Mouse (Mus musculus): ENCODE results near the gene Cyp2c50. TPM values are rescaled to one million over a fixed set of nuclear protein-coding genes. Genes with fewer than 3 reads are reported as not detected.
"Not testable (repeated sequence)": the region's sequence is repeated elsewhere in the genome, so short reads cannot be mapped to it uniquely, and the experiment has no call there.

Gene Cyp2c50
- total RNA-seq (2017), result not detected in 2 replicates

DNA sequence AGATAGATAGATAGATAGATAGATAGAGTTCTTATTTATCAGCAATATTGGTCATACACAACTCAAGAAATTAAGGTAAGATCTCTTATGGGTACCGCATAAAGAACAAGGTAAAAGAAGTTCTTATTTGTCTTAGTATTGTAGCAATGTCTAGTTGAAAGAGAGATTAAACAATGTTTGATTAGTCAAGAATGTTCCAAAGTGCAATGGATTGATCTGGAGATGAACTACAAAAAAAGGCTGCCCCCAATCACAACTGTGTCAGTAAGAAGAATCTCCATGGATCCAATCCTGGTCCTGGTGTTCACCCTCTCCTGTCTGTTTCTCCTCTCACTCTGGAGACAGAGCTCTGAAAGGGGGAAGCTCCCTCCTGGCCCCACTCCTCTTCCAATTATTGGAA, at the start of gene Cyp2c50:
Gene Cyp2c50 (plus strand): TSS at position 268 of the 400 bp plus-strand sequence.
- not testable (repeated sequence) for ATAC-seq (replicated peaks in 1 of 2; ENCODE audit: insufficient read depth in 1 of 2, low FRiP score in 2 of 2, low TSS enrichment in 1 of 2, low read depth in 1 of 2, poor library complexity in 2 of 2, severe bottlenecking in 2 of 2)

- no peak for ATAC-seq (replicated peaks in 1 of 2; ENCODE audit: insufficient read depth in 1 of 2, low FRiP score in 2 of 2, low TSS enrichment in 1 of 2, low read depth in 1 of 2, poor library complexity in 2 of 2, severe bottlenecking in 2 of 2)
Observed at GRCm38 (mm10) chr19:40073701-40074100, 15.8 kb upstream of the Cyp2c50 start, which contains the start of gene Cyp2c54. Cyp2c54 (minus strand) TSS chr19:40073827.

- no peak for ATAC-seq (replicated peaks in 1 of 2; ENCODE audit: insufficient read depth in 1 of 2, low FRiP score in 2 of 2, low TSS enrichment in 1 of 2, low read depth in 1 of 2, poor library complexity in 2 of 2, severe bottlenecking in 2 of 2)
Observed at GRCm38 (mm10) chr19:40088381-40088780, 1.1 kb upstream of the Cyp2c50 start.

GRCm38 (mm10) chr19:40091111-40091510, 1.6 kb downstream of the Cyp2c50 start:
- no peak for ATAC-seq (replicated peaks in 1 of 2; ENCODE audit: insufficient read depth in 1 of 2, low FRiP score in 2 of 2, low TSS enrichment in 1 of 2, low read depth in 1 of 2, poor library complexity in 2 of 2, severe bottlenecking in 2 of 2)

- not testable (repeated sequence) for ATAC-seq (replicated peaks in 1 of 2; ENCODE audit: insufficient read depth in 1 of 2, low FRiP score in 2 of 2, low TSS enrichment in 1 of 2, low read depth in 1 of 2, poor library complexity in 2 of 2, severe bottlenecking in 2 of 2)
Observed at GRCm38 (mm10) chr19:40119624-40120023, 30.1 kb downstream of the Cyp2c50 start.

DNA sequence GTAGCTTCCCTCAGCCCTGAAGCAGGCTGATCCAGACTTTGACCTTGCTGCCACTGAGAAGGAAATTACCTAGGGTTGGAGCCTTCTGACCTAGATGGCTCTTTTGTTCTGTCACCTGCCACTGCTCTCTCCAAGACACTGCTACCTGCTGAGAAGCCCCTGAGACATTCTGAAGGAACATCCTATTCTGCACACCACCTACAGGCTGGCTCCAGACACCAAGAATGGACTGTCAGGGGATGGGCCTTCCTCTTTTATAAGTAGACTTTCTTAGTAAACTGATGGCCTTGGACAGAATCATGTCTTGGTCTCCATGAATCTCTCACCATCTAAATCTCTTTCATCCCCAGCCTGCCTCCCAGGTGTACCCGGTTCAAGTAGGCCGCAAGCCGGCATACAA, 35.7 kb downstream of the Cyp2c50 start:
- not testable (repeated sequence) for ATAC-seq (replicated peaks in 1 of 2; ENCODE audit: insufficient read depth in 1 of 2, low FRiP score in 2 of 2, low TSS enrichment in 1 of 2, low read depth in 1 of 2, poor library complexity in 2 of 2, severe bottlenecking in 2 of 2)

GRCm38 (mm10) chr19:40126996-40127395, 37.5 kb downstream of the Cyp2c50 start:
- ATAC-seq (replicated peaks in 1 of 2; ENCODE audit: insufficient read depth in 1 of 2, low FRiP score in 2 of 2, low TSS enrichment in 1 of 2, low read depth in 1 of 2, poor library complexity in 2 of 2, severe bottlenecking in 2 of 2), result not testable (repeated sequence)

Other genes starting within 250 kb of the Cyp2c50 start
- not detected in 2 replicates for gene Cyp2c69, start 202.9 kb upstream of the Cyp2c50 start, total RNA-seq (2017)
- gene Cyp2c37, start 97.3 kb upstream of the Cyp2c50 start, total RNA-seq (2017), result not detected in 2 replicates
- gene Cyp2c54, start 15.9 kb upstream of the Cyp2c50 start, total RNA-seq (2017), result not detected in 2 replicates
- gene Cyp2c70, start 97.6 kb downstream of the Cyp2c50 start, total RNA-seq (2017), result not detected in 2 replicates
- 43.7 and 59.8 TPM in 2 replicates for gene Pdlim1, start 182.2 kb downstream of the Cyp2c50 start, total RNA-seq (2017)

Data from hematopoietic stem cell, adult 5-6 weeks (primary cell).